Mouse (Mus musculus) induced T-regulatory cell, adult 2 months (primary cell): ENCODE data around the gene Lrrc23.

Source experiments
- DNase-seq: peaks from one replicate; pipeline ENCODE4 v3.0.0-alpha.2; 2012; ENCODE audit warnings: low read depth

The Lrrc23 gene

GRCm38 (mm10) chr6:124767920-124768703 is 11.4 kb downstream of the Lrrc23 start:
- peak; percentile 63 for DNase-seq

- no peak for DNase-seq
Measured at GRCm38 (mm10) chr6:124767536-124767919, 12.0 kb downstream of the Lrrc23 start.

GRCm38 (mm10) chr6:124765951-124766350 is 13.6 kb downstream of the Lrrc23 start:
- DNase-seq, result no peak

- DNase-seq, result peak; percentile 94
Measured at GRCm38 (mm10) chr6:124759259-124759658, 20.3 kb downstream of the Lrrc23 start.

GRCm38 (mm10) chr6:124758849-124759232 is 20.7 kb downstream of the Lrrc23 start:
- DNase-seq, result no peak

GRCm38 (mm10) chr6:124757909-124758848 is 21.3 kb downstream of the Lrrc23 start:
- DNase-seq, result no peak

- DNase-seq, result no peak
Measured at GRCm38 (mm10) chr6:124757351-124757880, 22.1 kb downstream of the Lrrc23 start.

- peak; percentile 67 for DNase-seq
Measured at GRCm38 (mm10) chr6:124756652-124757350, 22.7 kb downstream of the Lrrc23 start.

- DNase-seq, result peak; percentile 65
Measured at GRCm38 (mm10) chr6:124755831-124756595, 23.5 kb downstream of the Lrrc23 start, which contains the start of the genes Gm45234 and Atn1. TSS of gene Gm45234 (minus strand) at chr6:124756021. TSS of gene Atn1 (minus strand) at chr6:124756524.

- DNase-seq, result no peak
Measured at GRCm38 (mm10) chr6:124755306-124755705, 24.2 kb downstream of the Lrrc23 start.

GRCm38 (mm10) chr6:124753861-124754260 is 25.7 kb downstream of the Lrrc23 start:
- DNase-seq, result no peak

- DNase-seq, result peak; percentile 77
Measured at GRCm38 (mm10) chr6:124750405-124750804, 29.1 kb downstream of the Lrrc23 start.

- no peak for DNase-seq
Measured at GRCm38 (mm10) chr6:124746654-124747632, 32.6 kb downstream of the Lrrc23 start.

- DNase-seq, result no peak
Measured at GRCm38 (mm10) chr6:124746296-124746605, 33.3 kb downstream of the Lrrc23 start.

GRCm38 (mm10) chr6:124745490-124746295 is 33.8 kb downstream of the Lrrc23 start:
- DNase-seq, result peak; percentile 96

GRCm38 (mm10) chr6:124744755-124745321 is 34.7 kb downstream of the Lrrc23 start:
- no peak for DNase-seq

GRCm38 (mm10) chr6:124743647-124744046 is 35.9 kb downstream of the Lrrc23 start:
- no peak for DNase-seq

- DNase-seq, result no peak
Measured at GRCm38 (mm10) chr6:124742839-124743514, 36.5 kb downstream of the Lrrc23 start.
